ENCODE assay signal across 9 mouse cellular contexts in genomic region chr7:78190931-78191653, GRCm38 (mm10).
DNase-seq lines count a peak whose midpoint lies in the region; ATAC-seq lines count a peak whose summit lies in the region.
"Had no signal": no experiment of that assay in that cellular context is flagged by ENCODE, and none has a peak within 500 bp of the region (broad histone marks: within the 10 kb centered on the region; RNA-seq: fewer than 3 reads in every experiment).

No protein-coding gene starts in this region.

- no peak overlapping the region for H3K9ac ChIP-seq in kidney, embryonic 15.5 days
- H3K9ac ChIP-seq in embryonic facial prominence, embryonic 11.5 days (replicated peaks; ENCODE audit: low read length), result no peak overlapping the region
- no peak overlapping the region for H3K9ac ChIP-seq in kidney, embryonic 14.5 days (ENCODE audit: low read depth, low read length)

- no peak overlapping the region for H3K27ac ChIP-seq in kidney, embryonic 15.5 days
- H3K27ac ChIP-seq in embryonic facial prominence, embryonic 11.5 days (replicated peaks; ENCODE audit: low read depth, low read length), result no peak overlapping the region
- no peak overlapping the region for H3K27ac ChIP-seq in kidney, embryonic 14.5 days (ENCODE audit: low read depth, low read length)
- H3K27ac ChIP-seq: kidney, postnatal 0 days had no signal

- H3K4me1 ChIP-seq in kidney, embryonic 15.5 days, result peaks cover 9% of the 10 kb centered on the region; the same call in 1 of the 2 replicates
- no peaks in the 10 kb centered on the region for H3K4me1 ChIP-seq in embryonic facial prominence, embryonic 11.5 days (ENCODE audit: control insufficient read depth, insufficient read depth, low read length)
- peaks cover 3% of the 10 kb centered on the region; the same call in 1 of the 2 replicates for H3K4me1 ChIP-seq in kidney, embryonic 14.5 days (ENCODE audit: control insufficient read depth, insufficient read depth, low read length)

- no peak for ATAC-seq in kidney, embryonic 15.5 days (replicated peaks; ENCODE audit: low FRiP score)
- ATAC-seq in embryonic facial prominence, embryonic 11.5 days (replicated peaks; ENCODE audit: insufficient number of reproducible peaks, low FRiP score, low TSS enrichment, low read depth), result 0 out of 2 replicates have a peak, but pooled peaks have one; percentile 39
- ATAC-seq in kidney, embryonic 14.5 days (ENCODE audit: low FRiP score, low TSS enrichment), result no peak

- no peaks in the 10 kb centered on the region for H3K9me3 ChIP-seq in kidney, embryonic 15.5 days (replicated peaks)
- H3K9me3 ChIP-seq in embryonic facial prominence, embryonic 11.5 days (replicated peaks; ENCODE audit: control insufficient read depth, low read length), result no peaks in the 10 kb centered on the region
- no peaks in the 10 kb centered on the region for H3K9me3 ChIP-seq in kidney, embryonic 14.5 days (ENCODE audit: control insufficient read depth, low read length)

- H3K36me3 ChIP-seq in kidney, embryonic 15.5 days, result no peaks in the 10 kb centered on the region
- H3K36me3 ChIP-seq in embryonic facial prominence, embryonic 11.5 days (replicated peaks; ENCODE audit: control insufficient read depth, insufficient read depth, low read depth, low read length), result no peaks in the 10 kb centered on the region
- no peaks in the 10 kb centered on the region for H3K36me3 ChIP-seq in kidney, embryonic 14.5 days (ENCODE audit: control insufficient read depth, insufficient read depth, low read length)

- H3K27me3 ChIP-seq in kidney, embryonic 15.5 days, result no peaks in the 10 kb centered on the region
- no peaks in the 10 kb centered on the region for H3K27me3 ChIP-seq in embryonic facial prominence, embryonic 11.5 days (ENCODE audit: control insufficient read depth, insufficient read depth, low read length)
- H3K27me3 ChIP-seq in kidney, embryonic 14.5 days (ENCODE audit: control insufficient read depth, insufficient read depth, low read length), result no peaks in the 10 kb centered on the region

- H3K4me2 ChIP-seq in kidney, embryonic 15.5 days, result no peak overlapping the region
- no peak overlapping the region for H3K4me2 ChIP-seq in embryonic facial prominence, embryonic 11.5 days (ENCODE audit: low read depth, low read length)
- no peak overlapping the region for H3K4me2 ChIP-seq in kidney, embryonic 14.5 days (replicated peaks; ENCODE audit: low read depth, low read length)

- peak; percentile 21 to 32 for DNase-seq in kidney, postnatal 4 days
- no peak for DNase-seq in embryonic facial prominence, embryonic 11.5 days (ENCODE audit: low spot score)
- peak; percentile 39 to 46 for DNase-seq in layer of hippocampus, adult 18-20 months (ENCODE audit: low spot score in 2 of 2)
- DNase-seq in neural tube, embryonic 10.5 days (ENCODE audit: extremely low spot score, low spot score), result peak; percentile 56
- DNase-seq in ovary, postnatal 14 days (ENCODE audit: low spot score), result no peak
- no peak for DNase-seq in yolk sac, embryonic 10.5 days (ENCODE audit: low spot score)

- WGBS in kidney, embryonic 15.5 days, result 39% methylated on average over 17 of the region's 17 CpGs
- WGBS in embryonic facial prominence, embryonic 11.5 days, result 23% methylated on average over 17 of the region's 17 CpGs
- 41% methylated on average over 17 of the region's 17 CpGs for WGBS in kidney, embryonic 14.5 days

- H3K4me3 ChIP-seq in kidney, embryonic 15.5 days (replicated peaks), result no peak overlapping the region
- no peak overlapping the region for H3K4me3 ChIP-seq in embryonic facial prominence, embryonic 11.5 days (ENCODE audit: low read depth, low read length)
- no peak overlapping the region for H3K4me3 ChIP-seq in kidney, embryonic 14.5 days (ENCODE audit: low read length)

Comparison
In these comparisons a context has a peak if more than half of its experiments do, and no peak if none do; other contexts are left out.
1. DNase-seq: peak in kidney, postnatal 4 days (2 of 2), layer of hippocampus, adult 18-20 months (2 of 2) and neural tube, embryonic 10.5 days (single experiment); none in embryonic facial prominence, embryonic 11.5 days (single experiment), ovary, postnatal 14 days (single experiment) and yolk sac, embryonic 10.5 days (single experiment).